Mouse (Mus musculus) mesoderm, embryonic 11.5 days (tissue): ENCODE measurements around the gene Nenf.

Source experiments
- DNase-seq: peaks from one replicate; pipeline ENCODE4 v3.0.0-alpha.2; 2012; ENCODE audit warnings: low read depth, low spot score

The Nenf gene

DNA sequence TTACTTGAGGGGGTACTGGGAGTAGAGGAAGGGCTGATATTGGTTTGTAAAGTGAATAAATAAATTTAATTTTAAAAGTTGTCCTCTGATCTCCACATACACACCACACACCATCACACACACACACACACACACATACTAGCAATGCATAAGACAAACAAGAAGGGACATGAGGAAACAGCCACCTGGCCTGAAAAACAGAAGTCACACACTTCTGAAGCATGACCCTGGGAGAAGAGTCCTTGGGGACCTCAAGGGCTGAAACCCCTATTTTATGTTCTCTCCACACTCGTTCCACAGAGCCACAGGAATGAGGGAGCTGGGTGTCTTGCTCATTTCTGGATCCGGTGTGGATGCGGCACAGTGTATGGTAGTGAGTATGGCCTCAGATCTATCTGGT lies 5.4 kb upstream of the Nenf start:
- no peak for DNase-seq

GRCm38 (mm10) chr1:191318686-191319085 lies 692 bp upstream of the Nenf start:
- no peak for DNase-seq

DNA sequence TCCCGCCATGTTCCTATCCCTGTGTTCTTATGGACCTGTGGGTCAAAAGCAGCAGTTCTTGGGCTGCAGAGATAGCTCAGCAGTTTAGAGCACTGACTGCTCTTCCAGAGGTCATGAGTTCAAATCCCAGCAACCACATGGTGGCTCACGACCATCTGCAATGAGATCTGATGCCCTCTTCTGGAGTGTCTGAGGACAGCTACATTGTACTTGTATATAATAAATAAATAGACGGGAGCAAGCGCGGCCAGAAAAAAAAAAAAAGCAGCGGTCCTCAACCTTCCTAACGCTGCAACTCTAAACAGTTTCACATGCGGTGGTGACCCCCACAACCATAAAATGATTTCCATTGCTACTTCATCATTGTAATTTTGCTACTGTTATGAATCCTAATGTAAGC lies 1.2 kb downstream of the Nenf start:
- DNase-seq, result no peak

DNA sequence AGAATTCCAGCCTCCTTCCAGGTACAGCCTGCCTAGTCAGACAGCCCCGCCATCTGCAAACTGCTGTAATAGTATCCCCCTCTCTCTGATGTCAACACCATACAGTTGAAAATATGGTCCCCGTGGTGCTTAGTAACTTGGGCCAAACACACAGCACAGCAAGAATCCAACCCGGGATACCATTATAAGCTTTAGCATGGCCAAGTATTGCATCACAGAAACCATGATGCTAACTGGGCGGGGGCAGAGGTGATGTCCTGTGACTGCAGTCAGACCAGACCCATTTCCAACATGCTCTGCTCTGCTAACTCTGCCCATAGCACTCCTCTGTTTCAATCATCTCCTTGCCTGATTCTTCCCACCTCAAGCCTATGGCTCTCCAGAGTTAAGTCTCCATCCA lies 4.1 kb downstream of the Nenf start:
- DNase-seq, result no peak

- no peak for DNase-seq
Measured at GRCm38 (mm10) chr1:191313158-191313557, 4.8 kb downstream of the Nenf start.

- peak; percentile 85 for DNase-seq
Measured at GRCm38 (mm10) chr1:191312513-191312941, 5.5 kb downstream of the Nenf start.

- no peak for DNase-seq
Measured at GRCm38 (mm10) chr1:191311296-191311898, 6.6 kb downstream of the Nenf start.

DNA sequence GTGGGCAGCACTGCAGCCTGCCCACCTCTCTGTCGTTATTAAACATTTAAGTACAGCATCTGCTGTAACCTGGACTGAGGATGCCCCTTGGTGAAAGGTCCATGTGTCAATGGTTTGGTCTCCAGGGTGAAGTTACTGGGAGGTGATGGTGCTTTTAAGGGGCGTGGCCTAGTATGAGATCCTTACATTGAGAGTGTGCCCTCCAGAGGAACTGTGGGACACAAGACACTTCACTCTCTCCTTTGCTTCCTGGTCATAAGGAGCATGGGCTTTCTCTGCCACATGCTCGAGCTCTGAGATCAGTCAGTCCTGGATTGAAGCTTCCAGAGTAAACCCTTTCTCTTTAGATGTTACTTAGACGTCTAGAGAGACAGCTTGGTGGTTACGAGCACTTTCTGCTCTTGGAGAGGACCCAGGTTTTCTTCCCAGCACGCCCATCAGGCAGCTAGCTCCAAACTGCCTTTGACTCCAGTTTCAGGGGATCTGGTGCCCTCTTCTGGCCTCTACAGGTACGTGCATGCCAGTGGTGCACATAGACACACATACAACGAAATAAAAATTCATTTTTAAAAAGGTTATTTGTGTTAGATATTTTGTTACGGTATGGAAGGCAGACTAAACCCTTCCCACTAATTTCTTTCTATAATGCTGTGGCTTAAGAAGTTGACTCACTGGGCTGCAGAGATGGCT lies 10.1 kb downstream of the Nenf start:
- DNase-seq, result no peak

GRCm38 (mm10) chr1:191306316-191306715 lies 11.7 kb downstream of the Nenf start:
- no peak for DNase-seq

- no peak for DNase-seq
Measured at GRCm38 (mm10) chr1:191305610-191306009, 12.4 kb downstream of the Nenf start.

- no peak for DNase-seq
Measured at GRCm38 (mm10) chr1:191304216-191304615, 13.8 kb downstream of the Nenf start.

DNA sequence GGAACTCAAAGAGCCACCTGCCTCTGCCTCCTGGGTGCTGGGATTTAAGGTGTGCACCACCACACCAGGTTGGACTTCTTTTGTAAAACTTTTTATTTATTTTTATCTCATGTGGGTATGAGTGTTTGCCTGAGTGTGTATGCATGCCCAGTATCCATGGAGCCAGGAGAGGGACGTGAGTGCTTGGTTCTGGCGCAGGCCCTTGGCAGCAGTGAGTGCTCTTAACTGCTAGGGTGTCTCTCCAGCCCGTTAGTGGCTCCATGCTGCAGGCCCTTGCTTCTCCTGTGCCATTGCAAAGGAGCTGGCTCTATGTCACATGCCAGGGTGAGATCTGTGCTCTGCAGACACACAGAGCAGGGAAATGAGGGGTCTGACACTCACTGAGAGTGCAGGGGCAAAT lies 14.3 kb downstream of the Nenf start:
- DNase-seq, result no peak

- no peak for DNase-seq
Measured at GRCm38 (mm10) chr1:191301903-191302302, 16.1 kb downstream of the Nenf start.

DNA sequence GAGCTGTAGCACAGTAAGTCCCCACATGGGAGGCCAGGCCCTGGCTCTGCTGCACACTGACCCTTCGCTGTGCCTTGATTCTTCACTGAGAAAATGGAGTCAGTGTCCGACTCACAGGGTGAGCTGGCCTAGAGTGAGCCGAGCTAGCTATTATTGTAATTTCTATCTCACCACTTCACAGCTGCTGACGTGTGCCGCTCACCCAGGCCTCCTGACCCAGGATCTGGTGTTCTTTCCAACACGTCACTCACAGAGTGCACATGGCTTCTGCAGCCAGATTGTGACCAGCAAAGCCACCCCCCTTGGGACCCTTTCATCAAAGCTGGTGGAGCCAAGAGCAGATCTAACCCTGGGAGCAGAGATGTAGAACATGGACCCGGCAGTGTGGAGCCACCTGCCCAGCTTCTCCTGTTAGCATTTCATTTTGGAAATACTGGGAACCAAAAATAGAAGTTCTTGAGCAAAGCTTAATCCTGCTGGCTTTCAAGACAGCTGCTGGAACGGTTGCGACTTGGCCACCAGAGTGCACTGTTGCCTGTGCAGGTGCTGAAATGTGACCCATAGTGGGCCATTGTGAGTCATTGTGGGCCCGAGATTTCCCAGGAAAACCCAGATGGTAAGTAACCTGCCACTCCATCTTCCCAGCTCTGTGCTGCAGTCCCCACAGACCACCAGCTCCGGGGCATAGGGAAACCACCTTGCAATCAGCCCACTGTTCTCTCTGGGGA lies 18.6 kb downstream of the Nenf start:
- DNase-seq, result no peak

DNA sequence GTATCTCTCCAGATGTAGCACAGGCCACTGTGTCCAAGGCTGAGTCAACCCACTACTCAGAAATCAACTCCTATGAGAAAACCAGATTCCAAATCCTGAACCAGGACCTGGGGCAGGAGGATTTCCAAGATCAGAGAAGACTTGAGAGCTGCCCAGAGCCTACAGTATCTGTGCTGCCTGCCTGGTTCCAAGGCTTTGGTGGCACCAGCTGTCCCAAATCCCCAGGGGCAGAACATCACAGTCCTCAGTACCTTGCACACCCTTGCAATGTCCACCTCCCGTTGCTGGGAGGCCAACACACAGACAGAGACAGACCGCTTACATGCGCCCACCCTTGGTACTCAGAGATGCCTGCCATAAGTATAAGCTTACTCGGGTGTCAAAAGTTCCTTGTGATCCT lies 19.7 kb downstream of the Nenf start:
- no peak for DNase-seq

GRCm38 (mm10) chr1:191296445-191296844 lies 21.5 kb downstream of the Nenf start:
- DNase-seq, result no peak

DNA sequence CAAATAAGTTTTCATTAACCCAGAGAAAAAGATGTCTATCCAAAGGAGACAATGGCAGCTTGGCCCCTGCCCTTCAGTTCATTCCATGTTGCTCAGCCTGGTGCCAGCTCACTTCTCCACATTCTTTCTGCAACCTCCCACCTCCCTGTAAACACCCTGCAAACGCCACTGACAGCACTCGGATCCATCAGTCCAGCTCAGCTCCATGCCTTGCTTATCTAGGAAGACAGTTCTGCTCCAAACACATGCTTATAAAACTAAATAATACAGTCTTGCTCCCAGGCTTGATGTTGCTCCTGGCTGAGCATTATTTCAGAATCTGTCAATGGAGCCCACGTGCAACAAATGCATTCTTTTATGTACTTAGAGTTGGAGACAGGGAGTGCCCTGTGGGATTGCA lies 22.2 kb downstream of the Nenf start:
- DNase-seq, result no peak

DNA sequence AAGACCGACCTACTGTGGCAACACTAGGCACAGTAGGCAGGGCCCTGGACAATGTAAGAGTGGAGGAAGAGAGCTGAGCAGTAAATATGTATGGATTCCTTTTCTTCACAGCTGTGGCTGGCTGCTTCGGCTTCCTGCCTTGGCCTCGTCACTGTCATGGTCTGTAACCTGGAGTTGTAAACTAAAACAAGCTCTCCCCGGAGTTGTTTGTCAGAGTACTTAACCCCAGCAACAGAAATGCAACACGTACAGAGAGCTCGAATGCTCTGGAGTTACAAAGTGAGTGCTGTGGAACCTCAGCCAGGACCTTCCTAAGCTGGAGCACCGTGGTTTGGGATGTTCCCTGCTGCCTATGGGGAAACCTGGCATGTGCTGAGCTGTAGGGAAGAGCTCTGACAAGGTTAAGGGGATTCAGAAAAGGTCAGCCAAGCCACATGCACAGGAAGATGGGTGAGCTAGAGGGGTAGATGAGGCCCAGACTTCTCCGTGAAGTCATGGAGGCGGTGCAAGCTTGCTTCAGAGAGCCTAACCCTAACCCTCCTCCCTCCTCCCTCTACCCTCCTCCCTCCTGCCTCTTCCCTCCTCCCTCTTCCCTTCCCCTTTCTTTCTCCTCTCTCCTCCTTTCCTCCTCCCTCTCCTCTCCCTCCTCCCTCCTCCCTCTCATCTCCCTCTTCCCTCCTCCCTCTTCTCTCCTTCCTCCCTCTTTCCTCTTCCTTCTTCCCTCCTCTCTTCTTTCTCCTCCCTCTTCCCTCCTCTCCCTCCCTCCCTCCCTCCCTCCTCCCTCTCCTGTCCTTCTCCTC lies 23.8 kb downstream of the Nenf start:
- DNase-seq, result no peak

DNA sequence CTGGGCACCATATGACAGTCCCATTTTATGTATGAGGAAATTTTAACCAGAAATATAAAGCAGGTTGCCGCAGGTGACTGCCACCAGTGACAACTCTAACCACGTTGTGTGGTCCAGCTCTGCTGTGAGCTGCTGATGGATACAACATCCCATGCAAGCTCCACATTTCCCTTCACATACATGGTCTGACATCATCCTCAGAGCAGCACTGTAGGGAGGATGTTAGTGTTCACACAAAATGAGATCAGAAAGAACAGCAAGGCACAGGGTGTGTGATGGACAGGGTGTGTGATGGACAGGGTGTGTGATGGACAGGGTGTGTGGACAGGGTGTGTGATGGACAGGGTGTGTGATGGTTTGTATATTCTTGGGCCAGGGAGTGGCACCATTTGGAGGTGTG lies 24.9 kb downstream of the Nenf start:
- no peak for DNase-seq

GRCm38 (mm10) chr1:191292348-191292747 lies 25.6 kb downstream of the Nenf start:
- no peak for DNase-seq

DNA sequence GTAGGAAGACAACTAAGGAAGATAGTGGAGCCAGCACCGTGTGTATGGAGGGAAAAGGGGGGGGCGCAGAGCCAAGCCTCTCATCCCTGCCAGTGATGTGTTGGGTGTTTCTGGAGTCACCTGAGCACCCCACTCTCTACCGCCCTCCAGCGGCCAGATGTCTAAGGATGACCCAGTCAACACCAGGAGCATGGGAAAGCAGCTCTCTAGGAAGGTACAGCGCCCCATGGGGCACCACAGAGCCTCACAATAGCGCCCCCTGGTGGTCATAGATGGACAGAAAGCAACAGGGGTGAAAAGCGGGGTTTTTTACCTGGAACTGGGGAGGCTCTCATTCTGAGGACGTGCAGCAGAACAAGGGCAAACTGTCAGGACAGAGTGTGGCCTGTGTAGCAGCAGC lies 29.2 kb downstream of the Nenf start:
- DNase-seq, result peak; percentile 50

DNA sequence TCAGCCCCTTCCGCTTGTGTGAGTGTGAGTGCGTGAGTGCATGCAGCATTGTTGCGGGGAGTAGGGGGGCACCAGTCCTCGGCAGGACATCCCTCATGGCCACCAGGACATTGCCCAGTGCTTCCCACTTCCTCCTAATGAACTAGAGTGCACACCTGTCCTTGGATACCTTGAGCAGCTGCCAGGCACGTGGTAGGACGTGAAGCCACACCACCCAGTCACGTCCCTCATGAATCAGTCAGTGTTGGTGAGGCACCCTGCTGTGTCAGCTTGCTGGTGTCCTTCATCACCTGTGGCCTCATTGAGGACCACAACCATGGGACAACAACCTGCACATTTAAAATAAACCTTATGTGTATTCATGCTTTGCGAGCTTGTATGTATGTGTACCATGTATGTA lies 33.5 kb downstream of the Nenf start:
- DNase-seq, result no peak
